Mouse (Mus musculus) erythroid progenitor cell, adult 5-6 weeks (primary cell): Measurements from ENCODE around the gene Gm6020. TPM values are rescaled to one million over a fixed set of nuclear protein-coding genes. Genes with fewer than 3 reads are reported as not detected.
"Not testable (repeated sequence)": the region's sequence is repeated elsewhere in the genome, so short reads cannot be mapped to it uniquely, and the experiment has no call there.

Source experiments
- ATAC-seq: replicated peaks from 2 replicates; pipeline ENCODE4 v1.8.0; 2016; ENCODE audit warnings: moderate number of reproducible peaks, mild to moderate bottlenecking, moderate TSS enrichment, inconsistent platforms; ENCODE audit not compliant: poor library complexity, low FRiP score, severe bottlenecking
- total RNA-seq, 2 experiments: library from RNA; stranded (forward) in 1 of 2; stranded (reverse) in 1 of 2; fragments of 150-400 nt in 1 of 2; fragments of 186-747, 209-891 nt in 1 of 2; gene quantifications; 2 replicates each; pipeline versions ENCODE4 v1.2.3 to v1.2.4; 2015 to 2017; ENCODE audit warnings: low replicate concordance in 2 of 2

The Gm6020 gene
- total RNA-seq (2015; ENCODE audit: low replicate concordance) (not detected in 2 replicates), total RNA-seq (2017; ENCODE audit: low replicate concordance) (not detected in 2 replicates)

GRCm38 (mm10) chr19:61183590-61183989 lies at the start of gene Gm6020:
Gene Gm6020, plus strand, starts transcription at chr19:61183890.
- ATAC-seq, result not testable (repeated sequence)

- no peak for ATAC-seq
These were observed 45.0 kb upstream of the Gm6020 start for GRCm38 (mm10) chr19:61138655-61139054.

- ATAC-seq, result peak; percentile 99
These were observed 43.1 kb upstream of the Gm6020 start, which contains the start of gene Zfp950 for GRCm38 (mm10) chr19:61140342-61141206. Gene Zfp950, minus strand, starts transcription at chr19:61140840.

- ATAC-seq, result no peak
These were observed 42.4 kb upstream of the Gm6020 start for GRCm38 (mm10) chr19:61141299-61141698.

- ATAC-seq, result peak; percentile 49; the same call in 1 of the 2 replicates
These were observed 32.4 kb upstream of the Gm6020 start for GRCm38 (mm10) chr19:61151372-61151700.

- peak; percentile 61 for ATAC-seq
These were observed 31.8 kb upstream of the Gm6020 start for GRCm38 (mm10) chr19:61151701-61152420.

GRCm38 (mm10) chr19:61175756-61176324 lies 7.8 kb upstream of the Gm6020 start, which contains the start of gene Gm7102:
Gene Gm7102, minus strand, starts transcription at chr19:61176309.
- ATAC-seq, result no peak

GRCm38 (mm10) chr19:61199316-61199715 lies 15.6 kb downstream of the Gm6020 start:
- no peak for ATAC-seq

- no peak for ATAC-seq
These were observed 16.1 kb downstream of the Gm6020 start for GRCm38 (mm10) chr19:61199836-61200235.

GRCm38 (mm10) chr19:61207506-61207905 lies 23.8 kb downstream of the Gm6020 start:
- peak; percentile 79 for ATAC-seq

GRCm38 (mm10) chr19:61223706-61224328 lies 40.1 kb downstream of the Gm6020 start:
- ATAC-seq, result no peak

- ATAC-seq, result no peak
These were observed 41.2 kb downstream of the Gm6020 start for GRCm38 (mm10) chr19:61224678-61225525.

GRCm38 (mm10) chr19:61225526-61226400 lies 42.1 kb downstream of the Gm6020 start:
- peak; percentile 26; the same call in 1 of the 2 replicates for ATAC-seq

- ATAC-seq, result 0 out of 2 replicates have a peak, but pooled peaks have one; percentile 17
These were observed 42.8 kb downstream of the Gm6020 start for GRCm38 (mm10) chr19:61226401-61226927.

GRCm38 (mm10) chr19:61226928-61227854 lies 43.5 kb downstream of the Gm6020 start:
- peak; percentile 63 for ATAC-seq

- ATAC-seq, result no peak
These were observed 44.4 kb downstream of the Gm6020 start, which contains the start of gene Csf2ra for GRCm38 (mm10) chr19:61227941-61228701. Gene Csf2ra, minus strand, starts transcription at chr19:61228429.
